In genomic region chr14:31664903-31665565, GRCm38 (mm10) we compare ENCODE assay signal across 8 mouse cellular contexts. TPM values are rescaled to one million over a fixed set of nuclear protein-coding genes. Genes with fewer than 3 reads are reported as not detected.
DNase-seq lines count a peak whose midpoint lies in the region; ATAC-seq and TF ChIP-seq lines count a peak whose summit lies in the region.

No protein-coding gene starts in this region.

- peak overlapping the region; percentile 59 for H3K27ac ChIP-seq in forebrain, embryonic 10.5 days
- no peak overlapping the region for H3K27ac ChIP-seq in forebrain, embryonic 11.5 days (ENCODE audit: low read depth, low read length)
- H3K27ac ChIP-seq in thymus, adult 2 months (ENCODE audit: control insufficient read depth, insufficient read depth, low read length) = no peak overlapping the region
- H3K27ac ChIP-seq in liver, postnatal 0 days (ENCODE audit: low read depth) = peak overlapping the region; percentile 39

- H3K4me2 ChIP-seq in forebrain, embryonic 11.5 days (ENCODE audit: low read depth, low read length, severe bottlenecking) = no peak overlapping the region
- H3K4me2 ChIP-seq in liver, postnatal 0 days (ENCODE audit: low read depth, low read length) = peak overlapping the region; percentile 38; the same call in 1 of the 2 replicates

- no peak for ATAC-seq in forebrain, embryonic 11.5 days (replicated peaks; ENCODE audit: low FRiP score)
- ATAC-seq in liver, postnatal 0 days = no peak

- DNase-seq in forebrain, embryonic 10.5 days (ENCODE audit: extremely low spot score, low spot score) = no peak
- no peak for DNase-seq in forebrain, embryonic 11.5 days (ENCODE audit: low spot score)
- DNase-seq in thymus, postnatal 14 days = peak; percentile 55
- no peak for DNase-seq in thymus, adult 2 months
- no peak for DNase-seq in liver, postnatal 0 days
- no peak for DNase-seq in urinary bladder, adult 2 months (ENCODE audit: low spot score)
- no peak for DNase-seq in right cerebral cortex, adult 2 months (ENCODE audit: low spot score in 2 of 2)
- no peak for DNase-seq in frontal cortex, postnatal 36 days (ENCODE audit: low spot score in 2 of 2)

- 83% methylated on average over 12 of the region's 12 CpGs for WGBS in forebrain, embryonic 10.5 days
- 79% methylated on average over 12 of the region's 12 CpGs for WGBS in forebrain, embryonic 11.5 days
- 28% methylated on average over 12 of the region's 12 CpGs for WGBS in thymus, adult 2 months
- 42% methylated on average over 12 of the region's 12 CpGs for WGBS in liver, postnatal 0 days (ENCODE audit: insufficient replicate concordance)

- H3K36me3 ChIP-seq in forebrain, embryonic 10.5 days (replicated peaks) = peaks cover 19% of the 10 kb centered on the region
- H3K36me3 ChIP-seq in forebrain, embryonic 11.5 days (ENCODE audit: control insufficient read depth, insufficient read depth, low read length) = no peaks in the 10 kb centered on the region; the same call in 1 of the 2 replicates
- 0 out of 2 replicates have a peak, but pooled peaks cover 5% of the 10 kb centered on the region for H3K36me3 ChIP-seq in thymus, adult 2 months (ENCODE audit: control insufficient read depth, insufficient read depth, low read length)
- peaks cover 9% of the 10 kb centered on the region for H3K36me3 ChIP-seq in liver, postnatal 0 days (replicated peaks; ENCODE audit: insufficient read depth, low read length)

- peaks cover 61% of the 10 kb centered on the region for H3K4me1 ChIP-seq in forebrain, embryonic 10.5 days
- H3K4me1 ChIP-seq in forebrain, embryonic 11.5 days (replicated peaks; ENCODE audit: control insufficient read depth, insufficient read depth, low read length) = peaks cover 22% of the 10 kb centered on the region
- peaks cover 50% of the 10 kb centered on the region for H3K4me1 ChIP-seq in thymus, adult 2 months (replicated peaks; ENCODE audit: control insufficient read depth, insufficient read depth, low read length)
- H3K4me1 ChIP-seq in liver, postnatal 0 days (ENCODE audit: insufficient read depth) = peaks cover 59% of the 10 kb centered on the region

- no peaks in the 10 kb centered on the region for H3K27me3 ChIP-seq in forebrain, embryonic 10.5 days (ENCODE audit: poor library complexity, severe bottlenecking)
- H3K27me3 ChIP-seq in forebrain, embryonic 11.5 days (ENCODE audit: control insufficient read depth, insufficient read depth, low read length) = no peaks in the 10 kb centered on the region
- H3K27me3 ChIP-seq in thymus, adult 2 months (ENCODE audit: control insufficient read depth, insufficient read depth, low read length) = no peaks in the 10 kb centered on the region
- H3K27me3 ChIP-seq in liver, postnatal 0 days (ENCODE audit: insufficient read depth, low read length) = no peaks in the 10 kb centered on the region

- H3K4me3 ChIP-seq in forebrain, embryonic 10.5 days = no peak overlapping the region
- H3K4me3 ChIP-seq in forebrain, embryonic 11.5 days (ENCODE audit: low read depth, low read length) = no peak overlapping the region
- H3K4me3 ChIP-seq in thymus, adult 2 months (ENCODE audit: control insufficient read depth, insufficient read depth, low read length) = no peak overlapping the region
- no peak overlapping the region for H3K4me3 ChIP-seq in liver, postnatal 0 days (ENCODE audit: low read depth, low read length)

- H3K9ac ChIP-seq in forebrain, embryonic 11.5 days (ENCODE audit: low read length) = no peak overlapping the region
- no peak overlapping the region for H3K9ac ChIP-seq in liver, postnatal 0 days (replicated peaks)

- TF ChIP-seq CTCF in thymus, adult 2 months (IDR thresholded peaks at IDR 0.05; ENCODE audit: borderline replicate concordance, control insufficient read depth, extremely low read depth, insufficient read depth, low read length, poor library complexity) = no peak
- TF ChIP-seq CTCF in liver, postnatal 0 days (IDR thresholded peaks at IDR 0.05; ENCODE audit: low read depth) = no peak

- no peak for TF ChIP-seq EP300 in liver, postnatal 0 days (IDR thresholded peaks at IDR 0.05; ENCODE audit: low read depth)

- TF ChIP-seq POLR2A in thymus, adult 2 months (IDR thresholded peaks at IDR 0.05; ENCODE audit: control insufficient read depth, extremely low read depth, insufficient read depth, low read length, poor library complexity) = no peak

- H3K9me3 ChIP-seq in forebrain, embryonic 10.5 days = no peaks in the 10 kb centered on the region
- no peaks in the 10 kb centered on the region for H3K9me3 ChIP-seq in forebrain, embryonic 11.5 days (ENCODE audit: control insufficient read depth, low read length)
- no peaks in the 10 kb centered on the region for H3K9me3 ChIP-seq in liver, postnatal 0 days (ENCODE audit: low read length)

RNA-seq across cellular contexts. Expression of gene Hacl1, which starts 23.9 kb away (rescaled TPM):
- polyA plus RNA-seq in forebrain, embryonic 10.5 days (2016; fragmentation: Nextera tagmentation; extraction: Ambion mirVana) = 6.0 and 7.1 TPM in 2 replicates
- 6.9 and 9.4 TPM in 2 replicates for polyA plus RNA-seq in forebrain, embryonic 11.5 days (2014; fragmentation: Nextera tagmentation; extraction: Ambion mirVana)
- 12.1 and 15.3 TPM in 2 replicates for polyA plus RNA-seq in thymus, adult 2 months (2012; rRNA removed)
- polyA plus RNA-seq in liver, postnatal 0 days (2015; fragmentation: Nextera tagmentation; extraction: Ambion mirVana) = 310 and 342 TPM in 2 replicates
- 19.3 and 24.1 TPM in 2 replicates for polyA plus RNA-seq in urinary bladder, adult 2 months (2012; rRNA removed)

RNA-seq across cellular contexts. Expression of gene Btd, which starts 24.2 kb away (rescaled TPM):
- polyA plus RNA-seq in forebrain, embryonic 10.5 days (2016; fragmentation: Nextera tagmentation; extraction: Ambion mirVana) = 11.8 and 13.0 TPM in 2 replicates
- 13.4 and 13.5 TPM in 2 replicates for polyA plus RNA-seq in forebrain, embryonic 11.5 days (2014; fragmentation: Nextera tagmentation; extraction: Ambion mirVana)
- polyA plus RNA-seq in thymus, adult 2 months (2012; rRNA removed) = 34.0 and 42.9 TPM in 2 replicates
- 40.3 and 44.1 TPM in 2 replicates for polyA plus RNA-seq in liver, postnatal 0 days (2015; fragmentation: Nextera tagmentation; extraction: Ambion mirVana)
- 25.4 and 27.7 TPM in 2 replicates for polyA plus RNA-seq in urinary bladder, adult 2 months (2012; rRNA removed)

RNA-seq across cellular contexts. Expression of gene Gm49387, which starts 24.4 kb away (rescaled TPM):
- 0.10 and 1.5 TPM in 2 replicates for polyA plus RNA-seq in forebrain, embryonic 10.5 days (2016; fragmentation: Nextera tagmentation; extraction: Ambion mirVana)
- polyA plus RNA-seq in forebrain, embryonic 11.5 days (2014; fragmentation: Nextera tagmentation; extraction: Ambion mirVana) = not detected in 2 replicates
- polyA plus RNA-seq in thymus, adult 2 months (2012; rRNA removed) = not detected in 2 replicates
- polyA plus RNA-seq in liver, postnatal 0 days (2015; fragmentation: Nextera tagmentation; extraction: Ambion mirVana) = 0.89 and 3.9 TPM in 2 replicates
- polyA plus RNA-seq in urinary bladder, adult 2 months (2012; rRNA removed) = not detected in 2 replicates

Comparison
In these comparisons a context has a peak if more than half of its experiments do, and no peak if none do; other contexts are left out.
1. H3K27ac ChIP-seq: peak in forebrain, embryonic 10.5 days (single experiment) and liver, postnatal 0 days (single experiment); none in forebrain, embryonic 11.5 days (single experiment) and thymus, adult 2 months (single experiment).
2. RNA of gene Hacl1, which starts 23.9 kb away (polyA plus RNA-seq): 310 to 342 TPM in liver, postnatal 0 days; 19.3 to 24.1 TPM in urinary bladder, adult 2 months, 12.1 to 15.3 TPM in thymus, adult 2 months, 6.9 to 9.4 TPM in forebrain, embryonic 11.5 days and 6.0 to 7.1 TPM in forebrain, embryonic 10.5 days; every median in the first group is over 10 times any median in the second.